Mouse (Mus musculus) neural tube, embryonic 12.5 days (tissue): Measurements from ENCODE around the gene Chrm2. TPM values are rescaled to one million over a fixed set of nuclear protein-coding genes. Genes with fewer than 3 reads are reported as not detected.

Source experiments
- ATAC-seq: fragments of 200-750 bp; cut with Nextera tagmentation; 2 replicates; pipeline ENCODE4 v1.8.0; 2017; ENCODE audit warnings: low read depth, mild to moderate bottlenecking, moderate TSS enrichment, moderate library complexity; ENCODE audit not compliant: low FRiP score
- H3K27ac ChIP-seq: fragments of 300-500 bp; sonication (generic); 2 replicates; pipeline ENCODE4 v1.5.1; 2016
- H3K27me3 ChIP-seq: fragments of 300-500 bp; sonication (generic); replicated peaks from 2 replicates; pipeline ENCODE4 v1.6.1; 2016; ENCODE audit warnings: mild to moderate bottlenecking
- H3K36me3 ChIP-seq: fragments of 300-500 bp; sonication (generic); 2 replicates; pipeline ENCODE4 v1.6.1; 2016; ENCODE audit warnings: mild to moderate bottlenecking
- H3K4me1 ChIP-seq: fragments of 300-500 bp; sonication (generic); 2 replicates; pipeline ENCODE4 v1.6.1; 2016
- H3K4me2 ChIP-seq: fragments of 300-500 bp; sonication (generic); replicated peaks from 2 replicates; pipeline ENCODE4 v1.6.1; 2016; ENCODE audit warnings: mild to moderate bottlenecking
- H3K4me3 ChIP-seq: fragments of 300-500 bp; sonication (generic); 2 replicates; pipeline ENCODE4 v1.5.1; 2016
- H3K9ac ChIP-seq: fragments of 300-500 bp; sonication (generic); 2 replicates; pipeline ENCODE4 v1.6.1; 2016; ENCODE audit warnings: mild to moderate bottlenecking
- H3K9me3 ChIP-seq: fragments of 300-500 bp; sonication (generic); 2 replicates; pipeline ENCODE4 v1.6.1; 2016; ENCODE audit warnings: mild to moderate bottlenecking
- WGBS: fragments of 180-500 bp; shearing (Covaris S2); methylation state at CpG from one replicate; pipeline ENCODE4 v1.1.7; 2016; 5-methylcytosine and 5-hydroxymethylcytosine counted together
- microRNA counts: library from miRNA; unstranded; fragments of <30 nt; microRNA quantifications from one replicate; lab custom pipeline; 2017
- microRNA-seq: library from miRNA; unstranded; fragments of <30 nt; microRNA quantifications from one replicate; pipeline ENCODE4, GENCODE M21; 2017
- polyA plus RNA-seq: library from polyadenylated mRNA; unstranded; fragments of >200 nt; fragmentation: Nextera tagmentation; extraction: Ambion mirVana; gene quantifications from 2 replicates; pipeline ENCODE4 v1.2.1, GENCODE M21; 2016

Gene Chrm2
- polyA plus RNA-seq, 1 experiment from 2014 or later: 1.9 TPM

DNA sequence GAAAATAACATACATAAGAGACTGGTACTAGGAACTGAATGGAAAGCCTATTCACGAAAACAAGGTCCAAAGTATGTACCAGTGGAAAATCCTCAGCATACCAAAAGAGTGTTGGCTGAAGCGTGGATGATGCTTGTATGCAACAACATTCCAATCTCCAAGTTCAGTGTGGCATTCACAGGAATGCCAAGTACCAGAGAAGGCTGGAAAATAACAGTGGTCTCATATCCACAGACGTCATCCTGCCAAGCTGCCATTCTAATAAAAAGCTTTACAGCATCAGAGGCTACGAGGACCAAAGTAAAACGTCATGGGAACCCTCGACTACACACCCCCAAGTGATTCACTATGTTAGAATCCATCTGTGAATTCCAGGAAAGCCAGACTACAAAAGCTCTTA, 153.4 kb downstream of the Chrm2 start:
- 80% methylated on average over 6 of the region's 6 CpGs for WGBS
- no peak for ATAC-seq
- no peaks in the 10 kb centered on the region for H3K36me3 ChIP-seq

DNA sequence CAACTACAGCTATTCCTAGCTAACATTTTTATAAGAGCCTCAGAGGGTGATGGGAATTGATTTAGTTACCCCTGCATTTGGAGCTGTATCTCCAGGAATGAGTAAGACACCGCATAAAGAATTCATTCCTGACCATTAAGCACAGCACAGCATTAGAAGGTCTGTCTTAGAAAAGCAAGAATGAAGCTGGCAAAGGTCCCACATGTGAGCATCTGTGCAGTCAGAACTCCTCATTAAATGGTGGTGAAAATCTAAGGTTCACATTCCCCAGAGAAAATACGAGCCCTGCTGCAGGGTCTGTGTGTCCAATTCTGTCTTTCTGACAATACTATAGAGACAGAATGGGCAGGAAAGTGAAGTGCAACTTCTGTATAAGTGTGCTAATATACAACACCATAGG, 179.0 kb downstream of the Chrm2 start:
- Histone ChIP-seq H3K27ac (no peak overlapping the region), H3K9ac (no peak overlapping the region), H3K4me3 (no peak overlapping the region), H3K27me3 (no peaks in the 10 kb centered on the region), H3K36me3 (no peaks in the 10 kb centered on the region), H3K4me1 (no peaks in the 10 kb centered on the region), H3K4me2 (no peak overlapping the region), H3K9me3 (no peaks in the 10 kb centered on the region)
- ATAC-seq: no peak
- 84% methylated on average over 2 of the region's 2 CpGs for WGBS

More for the DNA sequence above, 153.4 kb downstream of the Chrm2 start:
- H3K4me1 ChIP-seq: no peaks in the 10 kb centered on the region
- H3K27me3 ChIP-seq: no peaks in the 10 kb centered on the region
- H3K9me3 ChIP-seq: no peaks in the 10 kb centered on the region
- H3K27ac ChIP-seq: no peak overlapping the region
- no peak overlapping the region for H3K9ac ChIP-seq
- no peak overlapping the region for H3K4me3 ChIP-seq
- H3K4me2 ChIP-seq: no peak overlapping the region

MicroRNA genes within 50 kb of the gene (microRNA counts, 519-probe panel; counts per million panel counts)
- microRNA mmu-miR-490 (lab: Ali Mortazavi, UCI): 342 counts per million, percentile 67 among the panel's probes with 10 or more counts

Small RNAs within 50 kb of the gene (microRNA-seq; reads per million reads assigned to microRNA genes)
- 20.1 reads per million, percentile 30 among the genes with 10 or more reads in this experiment for gene Mir490
